Mouse (Mus musculus): ENCODE data around the gene Ryr1. TPM values are rescaled to one million over a fixed set of nuclear protein-coding genes. Genes with fewer than 3 reads are reported as not detected.

The Ryr1 gene
- polyA plus RNA-seq, 1 experiment from 2014 or later = 0.09 TPM

GRCm38 (mm10) chr7:28957286-28957685, 167.7 kb downstream of the Ryr1 start:
- no peak overlapping the region for H3K4me3 ChIP-seq
- WGBS = 56% methylated on average over 6 of the region's 6 CpGs
- peak overlapping the region; percentile 97 for H3K27ac ChIP-seq
- no peak for ATAC-seq (replicated peaks; ENCODE audit: insufficient number of reproducible peaks, insufficient read depth, low FRiP score, low read depth)
- 0 out of 2 replicates have a peak, but pooled peaks cover 3% of the 10 kb centered on the region for H3K36me3 ChIP-seq
- peak overlapping the region; percentile 83; the same call in 1 of the 2 replicates for H3K4me2 ChIP-seq
- H3K4me1 ChIP-seq (replicated peaks) = peaks cover 85% of the 10 kb centered on the region
- H3K27me3 ChIP-seq = no peaks in the 10 kb centered on the region
- no peaks in the 10 kb centered on the region for H3K9me3 ChIP-seq (replicated peaks)
- H3K9ac ChIP-seq = peak overlapping the region; percentile 23; the same call in 1 of the 2 replicates

- ATAC-seq (replicated peaks; ENCODE audit: insufficient number of reproducible peaks, insufficient read depth, low FRiP score, low read depth) = no peak
- H3K4me3 ChIP-seq = no peak overlapping the region
- H3K9ac ChIP-seq = no peak overlapping the region
- H3K4me2 ChIP-seq = no peak overlapping the region
- peak overlapping the region; percentile 97 for H3K27ac ChIP-seq
- H3K4me1 ChIP-seq (replicated peaks) = peaks cover 95% of the 10 kb centered on the region
- no peaks in the 10 kb centered on the region for H3K27me3 ChIP-seq
- WGBS = 70% methylated on average over 1 of the region's 1 CpGs
- H3K9me3 ChIP-seq (replicated peaks) = no peaks in the 10 kb centered on the region
- 0 out of 2 replicates have a peak, but pooled peaks cover 3% of the 10 kb centered on the region for H3K36me3 ChIP-seq
Measured at GRCm38 (mm10) chr7:28956270-28956669, 168.7 kb downstream of the Ryr1 start.

- ATAC-seq (replicated peaks; ENCODE audit: insufficient number of reproducible peaks, insufficient read depth, low FRiP score, low read depth) = no peak
- Histone ChIP-seq H3K36me3 (0 out of 2 replicates have a peak, but pooled peaks cover 3% of the 10 kb centered on the region), H3K27me3 (no peaks in the 10 kb centered on the region), H3K4me1 (replicated peaks) (peaks cover 98% of the 10 kb centered on the region), H3K4me2 (peak overlapping the region; percentile 17; the same call in 1 of the 2 replicates), H3K9ac (peak overlapping the region; percentile 36), H3K27ac (peak overlapping the region; percentile 97), H3K4me3 (no peak overlapping the region), H3K9me3 (replicated peaks) (no peaks in the 10 kb centered on the region)
- WGBS = 27% methylated on average over 5 of the region's 5 CpGs
Measured at GRCm38 (mm10) chr7:28955295-28955897, 169.6 kb downstream of the Ryr1 start.

- Histone ChIP-seq H3K27ac (peak overlapping the region; percentile 97), H3K27me3 (no peaks in the 10 kb centered on the region), H3K4me2 (peak overlapping the region; percentile 17; the same call in 1 of the 2 replicates), H3K36me3 (0 out of 2 replicates have a peak, but pooled peaks cover 3% of the 10 kb centered on the region), H3K9me3 (replicated peaks) (no peaks in the 10 kb centered on the region), H3K4me1 (replicated peaks) (peaks cover 97% of the 10 kb centered on the region), H3K9ac (0 out of 2 replicates have a peak overlapping the region, but pooled peaks have one; percentile 5), H3K4me3 (no peak overlapping the region)
- WGBS = 77% methylated on average over 4 of the region's 4 CpGs
- ATAC-seq (replicated peaks; ENCODE audit: insufficient number of reproducible peaks, insufficient read depth, low FRiP score, low read depth) = no peak
Measured at GRCm38 (mm10) chr7:28954773-28955172, 170.2 kb downstream of the Ryr1 start.

DNA sequence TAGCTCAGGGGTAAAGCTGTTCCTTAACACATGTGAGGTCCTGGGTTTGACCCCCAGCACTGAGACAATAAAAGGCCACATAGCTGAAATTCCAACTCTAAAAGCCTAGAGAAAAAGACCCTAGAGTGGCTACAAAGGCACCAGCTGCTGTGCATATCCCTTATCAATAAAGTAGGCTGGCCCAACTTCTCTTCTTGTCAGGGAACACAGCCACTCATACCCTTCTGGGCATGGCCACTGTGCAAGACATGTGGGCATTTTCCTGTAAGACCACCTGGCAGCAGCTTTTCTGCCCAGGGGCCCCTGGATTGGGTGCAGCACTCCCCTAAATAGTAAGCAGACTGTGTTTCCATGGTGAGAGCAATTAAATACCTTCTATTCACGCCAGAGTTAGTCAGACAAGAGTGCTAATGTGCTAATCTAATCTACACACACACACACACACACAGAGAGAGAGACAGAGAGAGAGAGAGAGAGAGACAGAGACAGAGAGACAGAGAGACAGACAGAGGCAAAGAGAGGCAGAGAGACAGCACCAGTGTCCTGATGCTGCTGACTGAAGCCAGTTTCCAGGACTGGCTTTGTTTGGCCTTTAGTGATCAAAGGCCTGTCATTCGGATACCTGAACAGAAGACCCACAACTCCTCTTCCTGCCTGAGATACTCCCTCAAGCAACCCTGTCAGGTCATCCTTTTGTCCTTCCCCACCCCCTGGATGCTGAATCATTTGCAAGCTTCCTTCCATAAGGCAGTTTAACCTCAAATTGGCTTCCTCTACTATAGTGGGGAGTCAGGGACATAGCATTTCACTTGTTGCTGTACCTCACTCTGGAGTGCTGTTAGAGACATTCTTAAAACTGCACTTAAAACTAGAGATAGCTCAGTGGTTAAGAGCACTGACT, 171.3 kb downstream of the Ryr1 start:
- 8% methylated on average over 2 of the region's 2 CpGs for WGBS
- H3K4me2 ChIP-seq = peak overlapping the region; percentile 24
- ATAC-seq (replicated peaks; ENCODE audit: insufficient number of reproducible peaks, insufficient read depth, low FRiP score, low read depth) = 0 out of 2 replicates have a peak, but pooled peaks have one; percentile 19
- H3K27me3 ChIP-seq = no peaks in the 10 kb centered on the region
- H3K9ac ChIP-seq = peak overlapping the region; percentile 33; the same call in 1 of the 2 replicates
- peaks cover 97% of the 10 kb centered on the region for H3K4me1 ChIP-seq (replicated peaks)
- no peak overlapping the region for H3K4me3 ChIP-seq
- 0 out of 2 replicates have a peak, but pooled peaks cover 3% of the 10 kb centered on the region for H3K36me3 ChIP-seq
- H3K27ac ChIP-seq = peak overlapping the region; percentile 97
- H3K9me3 ChIP-seq (replicated peaks) = no peaks in the 10 kb centered on the region

MicroRNAs encoded within 50 kb of the gene (microRNA counts, 519-probe panel; counts per million panel counts)
- microRNA mmu-miR-1963 = 2,450 counts per million, percentile 49 among the panel's probes with 10 or more counts

Small RNA genes lying within 50 kb of the gene (microRNA-seq; reads per million reads assigned to microRNA genes)
- gene Gm44408 (not detected), gene Mir1963 (not detected)

Other genes with a start within 250 kb of the Ryr1 start
- gene Capn12, start 243.8 kb downstream of the Ryr1 start, polyA plus RNA-seq (2015; fragmentation: Nextera tagmentation; extraction: Ambion mirVana) = 0.33 and 0.42 TPM in 2 replicates
- 236 and 281 TPM in 2 replicates for gene Actn4, start 162.8 kb downstream of the Ryr1 start, polyA plus RNA-seq (2015; fragmentation: Nextera tagmentation; extraction: Ambion mirVana)
- 239 and 261 TPM in 2 replicates for gene Eif3k, start 143.3 kb downstream of the Ryr1 start, polyA plus RNA-seq (2015; fragmentation: Nextera tagmentation; extraction: Ambion mirVana)
- gene Map4k1, start 143.1 kb downstream of the Ryr1 start, polyA plus RNA-seq (2015; fragmentation: Nextera tagmentation; extraction: Ambion mirVana) = 2.8 and 7.6 TPM in 2 replicates
- gene Rasgrp4, start 9.7 kb upstream of the Ryr1 start, polyA plus RNA-seq (2015; fragmentation: Nextera tagmentation; extraction: Ambion mirVana) = 0.39 and 0.90 TPM in 2 replicates
- gene Fam98c, start 31.1 kb upstream of the Ryr1 start, polyA plus RNA-seq (2015; fragmentation: Nextera tagmentation; extraction: Ambion mirVana) = 15.6 and 19.9 TPM in 2 replicates
- gene Ggn, start 45.0 kb upstream of the Ryr1 start, polyA plus RNA-seq (2015; fragmentation: Nextera tagmentation; extraction: Ambion mirVana) = 0.28 and 0.53 TPM in 2 replicates
- 1.2 and 1.5 TPM in 2 replicates for gene Spred3, start 45.2 kb upstream of the Ryr1 start, polyA plus RNA-seq (2015; fragmentation: Nextera tagmentation; extraction: Ambion mirVana)
- gene Psmd8, start 55.5 kb upstream of the Ryr1 start, polyA plus RNA-seq (2015; fragmentation: Nextera tagmentation; extraction: Ambion mirVana) = 204 and 207 TPM in 2 replicates
- gene Catsperg1, start 88.9 kb upstream of the Ryr1 start, polyA plus RNA-seq (2015; fragmentation: Nextera tagmentation; extraction: Ambion mirVana) = 0.25 and 0.84 TPM in 2 replicates
- 1.4 and 2.0 TPM in 2 replicates for gene Kcnk6, start 107.3 kb upstream of the Ryr1 start, polyA plus RNA-seq (2015; fragmentation: Nextera tagmentation; extraction: Ambion mirVana)
- gene Yif1b, start 113.2 kb upstream of the Ryr1 start, polyA plus RNA-seq (2015; fragmentation: Nextera tagmentation; extraction: Ambion mirVana) = 98.2 and 107 TPM in 2 replicates
- 6.3 and 7.1 TPM in 2 replicates for gene 2200002D01Rik, start 123.3 kb upstream of the Ryr1 start, polyA plus RNA-seq (2015; fragmentation: Nextera tagmentation; extraction: Ambion mirVana)
- gene Spint2, start 156.7 kb upstream of the Ryr1 start, polyA plus RNA-seq (2015; fragmentation: Nextera tagmentation; extraction: Ambion mirVana) = 77.9 and 125 TPM in 2 replicates
- gene Ppp1r14a, start 164.1 kb upstream of the Ryr1 start, polyA plus RNA-seq (2015; fragmentation: Nextera tagmentation; extraction: Ambion mirVana) = 17.0 and 20.8 TPM in 2 replicates
- gene Dpf1, start 178.8 kb upstream of the Ryr1 start, polyA plus RNA-seq (2015; fragmentation: Nextera tagmentation; extraction: Ambion mirVana) = 2.6 and 3.9 TPM in 2 replicates

Measured in heart, embryonic 15.5 days (tissue).